Mouse (Mus musculus) ovary, postnatal 14 days (tissue): ENCODE measurements around the gene Vwce.

Experiments
- DNase-seq: peaks from one replicate; pipeline ENCODE4 v3.0.0; 2022; ENCODE audit warnings: low spot score

The Vwce gene

DNA sequence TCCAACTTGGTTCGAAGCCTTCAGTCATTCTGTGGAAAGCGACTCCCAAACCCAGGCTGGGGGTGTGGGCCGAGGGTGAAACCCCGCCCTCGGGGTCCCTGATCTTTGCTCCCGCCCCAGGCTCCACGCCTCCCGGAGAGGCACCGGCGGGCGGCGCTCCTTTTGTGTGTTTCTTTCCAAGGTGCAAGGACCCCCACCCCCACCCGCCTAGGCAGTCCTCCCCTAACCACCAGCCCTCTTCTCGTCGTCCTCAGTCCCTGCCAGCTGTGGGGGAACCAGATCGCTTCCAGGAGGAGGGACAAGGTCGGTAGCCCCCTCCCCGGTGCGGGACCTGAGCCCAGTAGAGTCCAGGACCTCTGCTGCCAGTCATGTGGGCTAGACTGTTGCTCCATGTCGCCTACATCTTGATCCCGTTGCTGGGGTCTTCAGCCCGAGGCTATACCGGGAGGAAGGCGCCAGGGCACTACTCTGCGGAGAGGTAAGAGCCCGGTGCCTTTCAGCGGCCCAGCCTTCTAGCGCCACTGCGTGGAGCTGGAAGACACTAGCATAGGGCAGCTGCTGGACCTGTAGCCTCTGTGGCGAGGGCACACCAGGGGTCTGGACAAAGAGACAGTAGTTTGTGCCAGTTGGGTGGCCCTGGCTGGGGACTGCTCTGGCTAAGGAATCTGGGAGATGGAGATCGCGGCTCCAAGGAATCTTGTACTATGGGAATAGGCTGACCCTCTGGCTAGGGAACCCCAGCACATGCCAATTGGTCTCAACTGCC, at the start of gene Vwce:
Gene Vwce (plus strand): TSS at position 108 of the 766 bp plus-strand sequence.
- DNase-seq: peak; percentile 33

DNA sequence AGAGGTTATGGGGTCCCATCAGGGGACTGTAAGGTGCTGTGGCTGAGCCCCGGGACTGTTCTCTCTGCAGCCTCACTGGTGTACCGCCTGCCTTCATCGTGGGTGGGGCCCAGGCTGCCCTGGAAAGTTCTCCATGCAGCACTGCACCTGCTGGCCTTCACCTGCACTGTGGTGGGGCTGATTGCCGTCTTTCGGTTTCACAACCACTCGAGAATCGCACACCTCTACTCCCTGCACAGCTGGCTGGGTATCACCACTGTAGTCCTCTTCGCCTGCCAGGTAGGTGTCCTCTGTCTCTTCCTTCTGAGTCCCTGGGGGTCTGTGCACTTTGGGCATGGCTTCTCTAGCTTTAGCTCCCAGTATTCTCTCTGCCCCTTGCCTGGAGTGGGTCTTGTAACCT, 48.9 kb upstream of the Vwce start:
- DNase-seq: no peak

DNA sequence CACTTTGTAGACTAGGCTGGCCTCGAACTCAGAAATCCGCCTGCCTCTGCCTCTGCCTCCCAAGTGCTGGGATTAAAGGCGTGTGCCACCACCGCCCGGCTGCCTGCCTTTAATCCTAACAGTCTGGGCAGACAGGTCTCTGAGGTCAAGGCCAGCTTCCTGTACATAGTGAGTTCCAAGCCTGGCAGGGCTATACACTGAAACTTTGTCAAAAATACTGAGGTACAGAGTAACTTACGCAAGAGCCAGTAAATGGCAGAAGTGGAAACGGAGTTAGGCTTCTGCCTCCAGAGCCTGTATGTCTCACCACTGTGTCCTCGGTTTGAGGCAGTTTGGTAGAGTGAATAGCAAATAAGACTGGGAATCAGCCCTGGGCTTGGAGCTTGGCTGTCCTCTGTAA, 46.8 kb upstream of the Vwce start:
- DNase-seq: no peak

- no peak for DNase-seq
Observed at GRCm38 (mm10) chr19:10589127-10589857, 44.7 kb upstream of the Vwce start.

- DNase-seq: no peak
Observed at GRCm38 (mm10) chr19:10590301-10590700, 43.7 kb upstream of the Vwce start.

DNA sequence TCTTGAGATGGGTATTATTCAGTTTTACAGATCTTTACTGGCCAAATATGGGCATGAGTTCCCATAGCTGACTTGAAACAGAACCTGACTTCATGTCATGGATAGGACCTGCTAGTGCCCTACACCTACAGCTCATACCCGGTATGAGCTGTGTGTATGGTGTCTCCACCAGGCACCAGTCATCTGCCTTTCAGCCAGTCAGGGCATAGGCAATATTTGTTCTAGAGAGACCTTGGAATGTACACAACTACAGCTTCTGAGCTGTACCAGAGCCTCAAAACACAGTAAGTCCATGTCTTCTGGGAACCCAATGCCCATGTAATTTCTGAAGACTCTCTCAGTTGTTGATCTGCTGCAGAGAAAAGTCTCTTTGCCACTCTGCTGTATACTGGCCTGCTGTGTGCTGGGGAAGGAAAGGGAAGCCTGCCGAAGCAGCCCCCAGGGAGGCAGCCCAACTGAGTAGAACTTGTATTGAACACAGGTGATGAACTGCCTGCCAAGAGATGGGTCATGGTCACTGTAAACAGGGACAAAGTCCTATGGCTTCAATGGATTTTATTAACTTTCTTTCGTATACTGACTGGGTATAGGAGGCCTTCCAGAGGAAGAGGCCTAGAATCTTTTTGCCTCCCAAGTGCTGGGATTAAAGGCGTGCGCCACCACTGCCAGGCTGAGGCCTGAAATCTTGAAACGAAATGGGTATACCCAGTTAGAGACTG, 42.2 kb upstream of the Vwce start:
- DNase-seq: no peak

DNA sequence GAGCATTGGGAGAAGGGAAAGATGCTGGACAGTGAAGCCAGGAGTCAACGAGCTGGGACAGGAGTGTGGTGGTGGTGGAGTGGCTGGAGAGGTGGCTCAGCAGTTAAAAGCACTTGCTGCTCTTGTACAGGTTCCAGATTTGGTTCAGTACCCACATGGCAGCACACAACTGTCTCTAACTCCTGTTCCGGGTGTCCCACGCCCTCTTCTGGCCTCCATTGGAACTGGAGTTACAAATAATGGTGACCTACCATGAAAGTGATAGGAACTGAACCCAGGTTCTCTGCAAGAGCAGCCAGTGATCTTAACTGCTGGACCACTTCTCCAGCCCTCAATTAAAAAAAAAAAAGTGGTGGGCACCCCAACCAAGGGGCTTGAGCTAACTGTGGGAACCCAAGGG, 35.8 kb upstream of the Vwce start:
- no peak for DNase-seq

DNA sequence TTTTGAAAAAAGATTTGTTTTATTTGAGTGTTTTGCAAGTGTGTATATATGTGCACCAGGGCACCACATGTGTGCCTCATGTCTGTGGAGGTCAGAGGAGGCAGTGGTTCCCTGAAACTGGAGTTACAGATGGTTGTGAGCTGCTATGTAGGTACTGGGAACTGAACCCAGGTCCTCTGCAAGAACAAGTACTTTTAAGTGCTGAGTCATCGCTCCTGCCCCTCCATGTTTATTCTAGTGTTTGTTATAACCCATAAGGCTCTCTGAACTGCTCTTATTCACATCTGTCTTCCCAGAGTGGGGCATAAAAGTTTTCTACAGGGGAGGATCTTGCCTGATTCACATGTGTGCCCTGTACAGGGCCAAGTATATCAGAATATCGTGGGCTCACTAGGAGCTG, 34.4 kb upstream of the Vwce start:
- DNase-seq: no peak

GRCm38 (mm10) chr19:10602247-10602769, 31.7 kb upstream of the Vwce start:
- DNase-seq: peak; percentile 15

GRCm38 (mm10) chr19:10602787-10603186, 31.2 kb upstream of the Vwce start:
- peak; percentile 84 for DNase-seq

DNA sequence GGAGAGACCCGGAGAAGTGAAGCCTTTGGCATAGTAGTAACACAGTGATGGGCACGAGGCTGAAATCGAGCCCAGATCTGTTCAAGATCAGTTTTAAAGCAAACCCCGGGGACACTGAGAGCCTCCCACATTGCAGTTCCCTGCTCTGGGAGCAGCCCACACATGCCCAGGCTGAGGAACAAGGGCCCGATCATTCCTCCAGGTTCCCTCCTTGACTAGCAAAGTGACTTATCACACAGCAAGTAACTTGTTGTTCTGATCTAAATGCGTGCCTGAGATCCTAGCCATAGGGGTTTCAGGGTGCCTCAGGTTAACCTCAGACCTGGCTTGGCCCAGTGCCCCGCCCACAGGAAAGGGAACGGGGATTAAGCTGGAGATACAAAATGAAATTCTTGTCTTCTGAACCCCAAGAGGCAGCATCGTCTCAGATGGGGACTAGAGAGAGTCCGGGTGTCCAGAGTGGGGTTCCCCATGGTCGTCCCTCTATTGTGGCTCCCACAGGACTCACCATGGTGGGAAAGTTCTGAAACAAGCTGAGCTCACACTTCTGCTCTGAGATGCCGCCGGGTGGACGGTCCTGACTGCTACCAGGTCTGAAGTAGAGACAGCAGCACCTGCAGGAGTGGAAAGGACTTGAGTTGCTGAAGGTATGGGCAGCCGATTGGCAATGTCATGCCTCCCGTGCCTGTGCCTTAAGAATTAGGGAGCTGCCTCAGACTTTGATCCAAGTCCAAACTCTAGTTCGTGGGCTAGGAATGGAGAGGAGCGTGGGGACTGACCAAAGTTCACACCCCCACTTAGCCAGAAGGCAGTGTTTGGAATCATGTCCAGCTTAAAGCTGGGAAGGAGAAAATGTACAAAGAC, 30.1 kb upstream of the Vwce start:
- peak; percentile 5 for DNase-seq

GRCm38 (mm10) chr19:10604534-10604933, 29.5 kb upstream of the Vwce start:
- peak; percentile 7 for DNase-seq

GRCm38 (mm10) chr19:10605293-10605900, 28.6 kb upstream of the Vwce start, which contains the start of the genes Ddb1 and Tkfc:
Gene Ddb1 (plus strand): TSS chr19:10605327.
Gene Tkfc (minus strand): TSS chr19:10605654.
- peak; percentile 97 for DNase-seq

- DNase-seq: no peak
Observed at GRCm38 (mm10) chr19:10605901-10606622, 28.0 kb upstream of the Vwce start.

- DNase-seq: no peak
Observed at GRCm38 (mm10) chr19:10608573-10609240, 25.3 kb upstream of the Vwce start.

- peak; percentile 21 for DNase-seq
Observed at GRCm38 (mm10) chr19:10634872-10635318, 882 bp downstream of the Vwce start.

DNA sequence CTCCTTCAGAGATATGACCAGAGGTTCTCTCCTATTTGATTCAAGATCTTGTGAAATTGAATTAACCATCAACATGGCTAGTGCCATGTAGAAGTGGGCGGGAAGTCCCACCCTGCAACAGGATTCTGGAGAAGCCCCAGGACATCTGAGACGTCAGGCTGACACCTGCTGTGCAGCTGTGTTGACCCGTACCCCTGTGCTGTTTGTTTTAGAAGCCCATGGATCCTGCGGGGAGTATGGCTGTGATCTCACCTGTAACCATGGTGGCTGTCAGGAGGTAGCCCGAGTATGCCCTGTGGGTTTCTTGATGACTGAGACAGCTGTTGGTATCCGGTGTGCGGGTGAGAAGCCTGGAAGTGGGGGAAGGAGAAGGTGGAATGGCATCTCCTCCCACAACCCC, 3.8 kb downstream of the Vwce start:
- DNase-seq: no peak

GRCm38 (mm10) chr19:10640080-10640479, 6.1 kb downstream of the Vwce start:
- DNase-seq: no peak

GRCm38 (mm10) chr19:10640589-10641378, 6.8 kb downstream of the Vwce start:
- no peak for DNase-seq
